Mouse (Mus musculus) neural tube, embryonic 12.5 days (tissue): Measurements from ENCODE around the gene Hist1h2ag. TPM values are rescaled to one million over a fixed set of nuclear protein-coding genes. Genes with fewer than 3 reads are reported as not detected.

Experiments used
- microRNA-seq: library from miRNA; unstranded; fragments of <30 nt; microRNA quantifications from one replicate; pipeline ENCODE4, GENCODE M21; 2017
- polyA plus RNA-seq: library from polyadenylated mRNA; unstranded; fragments of >200 nt; fragmentation: Nextera tagmentation; extraction: Ambion mirVana; gene quantifications from 2 replicates; pipeline ENCODE4 v1.2.1, GENCODE M21; 2016

The Hist1h2ag gene
- polyA plus RNA-seq, 1 experiment from 2014 or later = 46.1 TPM

Small RNA genes lying within 50 kb of the gene (microRNA-seq; reads per million reads assigned to microRNA genes)
- gene Gm26300 (not detected), gene Gm44390 (not detected), gene Gm44486 (not detected)

Other genes with a start within 250 kb of the Hist1h2ag start
- 17.1 and 26.1 TPM in 2 replicates for gene Hist1h2bq, start 232.7 kb downstream of the Hist1h2ag start, polyA plus RNA-seq
- not detected in 2 replicates for gene Hist1h2ao, start 232.5 kb downstream of the Hist1h2ag start, polyA plus RNA-seq
- gene Hist1h4m, start 231.2 kb downstream of the Hist1h2ag start, polyA plus RNA-seq = not detected in 2 replicates
- 11.4 and 12.4 TPM in 2 replicates for gene Hist1h4n, start 210.7 kb downstream of the Hist1h2ag start, polyA plus RNA-seq
- gene Hist1h2ap, start 209.4 kb downstream of the Hist1h2ag start, polyA plus RNA-seq = 3,361 and 3,805 TPM in 2 replicates
- gene Hist1h2br, start 209.2 kb downstream of the Hist1h2ag start, polyA plus RNA-seq = 18.7 and 25.8 TPM in 2 replicates
- 19.1 and 19.4 TPM in 2 replicates for gene Zfp184, start 97.8 kb downstream of the Hist1h2ag start, polyA plus RNA-seq
- gene Pom121l2, start 61.8 kb downstream of the Hist1h2ag start, polyA plus RNA-seq = not detected in 2 replicates
- gene Prss16, start 33.2 kb downstream of the Hist1h2ag start, polyA plus RNA-seq = 0.41 TPM in 1 of 2 replicates, not detected in the other
- gene Hist1h2ah, start 7.4 kb downstream of the Hist1h2ag start, polyA plus RNA-seq = 3.3 and 13.9 TPM in 2 replicates
- 5.2 and 9.5 TPM in 2 replicates for gene Hist1h2bk, start 7.1 kb downstream of the Hist1h2ag start, polyA plus RNA-seq
- gene Hist1h4i, start 1.6 kb downstream of the Hist1h2ag start, polyA plus RNA-seq = 20.1 and 23.9 TPM in 2 replicates
- 10.5 and 12.6 TPM in 2 replicates for gene Hist1h2bj, start 270 bp upstream of the Hist1h2ag start, polyA plus RNA-seq
- gene Vmn1r188, start 41.5 kb upstream of the Hist1h2ag start, polyA plus RNA-seq = not detected in 2 replicates
- gene Vmn1r189, start 62.9 kb upstream of the Hist1h2ag start, polyA plus RNA-seq = not detected in 2 replicates
- gene Vmn1r191, start 141.0 kb upstream of the Hist1h2ag start, polyA plus RNA-seq = not detected in 2 replicates
- not detected in 2 replicates for gene Vmn1r192, start 148.2 kb upstream of the Hist1h2ag start, polyA plus RNA-seq
- not detected in 2 replicates for gene Vmn1r193, start 180.2 kb upstream of the Hist1h2ag start, polyA plus RNA-seq
- gene Vmn1r194, start 201.3 kb upstream of the Hist1h2ag start, polyA plus RNA-seq = not detected in 2 replicates
- gene Vmn1r195, start 227.6 kb upstream of the Hist1h2ag start, polyA plus RNA-seq = not detected in 2 replicates
- not detected in 2 replicates for gene Vmn1r196, start 247.0 kb upstream of the Hist1h2ag start, polyA plus RNA-seq